Mouse (Mus musculus) kidney, adult 2 months (tissue): ENCODE data around the gene Tomm6. TPM values are rescaled to one million over a fixed set of nuclear protein-coding genes. Genes with fewer than 3 reads are reported as not detected.
"Not testable (repeated sequence)": the region's sequence is repeated elsewhere in the genome, so short reads cannot be mapped to it uniquely, and the experiment has no call there.

Experiments
- DNase-seq: peaks from one replicate; pipeline ENCODE4 v3.0.0; 2021
- H3K27ac ChIP-seq: fragments of 200-500 bp; 2 replicates; pipeline ENCODE4 v1.5.1; 2012; ENCODE audit warnings: low read depth, low read length, control low read depth, inconsistent platforms; ENCODE audit not compliant: insufficient read depth
- H3K27me3 ChIP-seq: fragments of 200-500 bp; replicated peaks from 2 replicates; pipeline ENCODE4 v1.6.1; 2012; ENCODE audit warnings: mild to moderate bottlenecking, moderate library complexity, low read length, inconsistent platforms; ENCODE audit not compliant: control insufficient read depth, insufficient read depth
- H3K36me3 ChIP-seq: fragments of 200-500 bp; 2 replicates; pipeline ENCODE4 v1.6.1; 2012; ENCODE audit warnings: mild to moderate bottlenecking, moderate library complexity, low read length, inconsistent platforms; ENCODE audit not compliant: control insufficient read depth, insufficient read depth
- H3K4me1 ChIP-seq: fragments of 200-500 bp; 2 replicates; pipeline ENCODE4 v1.6.1; 2011; ENCODE audit warnings: low read length; ENCODE audit not compliant: control insufficient read depth, insufficient read depth
- H3K4me3 ChIP-seq: fragments of 200-500 bp; 2 replicates; pipeline ENCODE4 v1.5.1; 2011; ENCODE audit warnings: mild to moderate bottlenecking, low read depth, low read length, control low read depth; ENCODE audit not compliant: insufficient read depth
- CTCF ChIP-seq: fragments of 200-500 bp; conservative IDR thresholded peaks from 2 replicates; pipeline ENCODE4 v1.5.1; 2011; ENCODE audit warnings: low read depth, mild to moderate bottlenecking, control low read depth, low read length, moderate library complexity, mixed read lengths; ENCODE audit not compliant: insufficient read depth, insufficient read length
- POLR2A ChIP-seq: fragments of 200-500 bp; IDR thresholded peaks from one replicate; pipeline ENCODE4 v1.6.1; 2011; ENCODE audit warnings: low read depth, low read length, control low read depth
- WGBS: fragments of 180-500 bp; shearing (Covaris S2); methylation state at CpG from one replicate; pipeline ENCODE4 v1.1.7; 2018; 5-methylcytosine and 5-hydroxymethylcytosine counted together
- polyA plus RNA-seq: library from polyadenylated mRNA; depleted of rRNA; stranded (reverse); fragments of >200 nt; gene quantifications from 2 replicates; pipeline ENCODE4 v1.2.3, GENCODE M21; 2012; rRNA removed

Gene Tomm6
- polyA plus RNA-seq, 1 experiment: 153 TPM

- Histone ChIP-seq H3K4me1 (no peaks in the 10 kb centered on the region), H3K4me3 (no peak overlapping the region), H3K27ac (no peak overlapping the region), H3K36me3 (no peaks in the 10 kb centered on the region), H3K27me3 (no peaks in the 10 kb centered on the region)
- WGBS: 81% methylated on average over 5 of the region's 5 CpGs
- DNase-seq: no peak
- no peak for TF ChIP-seq CTCF
- TF ChIP-seq POLR2A: no peak
Observed at GRCm38 (mm10) chr17:47655697-47656096, 32.5 kb downstream of the Tomm6 start.

GRCm38 (mm10) chr17:47654346-47654745 is 33.8 kb downstream of the Tomm6 start:
- not testable (repeated sequence) for DNase-seq, H3K4me3 ChIP-seq, H3K4me1 ChIP-seq, H3K27ac ChIP-seq, H3K36me3 ChIP-seq, H3K27me3 ChIP-seq
- WGBS: 93% methylated on average over 8 of the region's 8 CpGs

DNA sequence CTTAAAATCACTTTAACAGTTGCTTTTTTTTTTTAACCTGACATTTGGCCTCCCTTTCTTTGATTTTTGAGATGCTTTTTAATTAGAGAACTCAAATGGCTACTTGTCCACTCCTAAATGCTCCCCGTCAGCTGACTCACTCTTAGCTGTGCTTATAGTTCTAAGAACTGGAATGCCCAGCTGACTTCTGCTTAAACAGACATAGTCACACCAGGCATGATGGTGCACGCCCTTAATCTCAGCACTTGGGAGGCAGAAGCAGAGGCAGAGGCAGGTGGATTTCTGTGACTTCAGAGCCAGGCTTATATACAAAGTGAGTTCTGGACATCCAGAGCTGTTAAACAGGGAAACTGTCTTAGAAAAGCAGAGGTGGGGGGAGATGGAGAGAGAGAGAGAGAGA is 36.2 kb downstream of the Tomm6 start:
- H3K36me3 ChIP-seq: no peaks in the 10 kb centered on the region
- TF ChIP-seq POLR2A (no peak), CTCF (no peak)

GRCm38 (mm10) chr17:47648966-47649365 is 39.2 kb downstream of the Tomm6 start:
- no peak for DNase-seq
- Histone ChIP-seq H3K27me3 (no peaks in the 10 kb centered on the region), H3K4me1 (no peaks in the 10 kb centered on the region), H3K36me3 (no peaks in the 10 kb centered on the region), H3K4me3 (no peak overlapping the region), H3K27ac (no peak overlapping the region)
- 82% methylated on average over 4 of the region's 4 CpGs for WGBS
- TF ChIP-seq CTCF (no peak), POLR2A (no peak)

More for the DNA sequence above, 36.2 kb downstream of the Tomm6 start:
- H3K4me1 ChIP-seq: no peaks in the 10 kb centered on the region
- no peak overlapping the region for H3K4me3 ChIP-seq
- no peak overlapping the region for H3K27ac ChIP-seq
- DNase-seq: no peak
- no peaks in the 10 kb centered on the region for H3K27me3 ChIP-seq
- WGBS: 96% methylated on average over 2 of the region's 2 CpGs

GRCm38 (mm10) chr17:47646683-47647082 is 41.5 kb downstream of the Tomm6 start:
- H3K4me3 ChIP-seq: no peak overlapping the region
- WGBS: 85% methylated on average over 1 of the region's 1 CpGs
- H3K27me3 ChIP-seq: no peaks in the 10 kb centered on the region
- no peaks in the 10 kb centered on the region for H3K36me3 ChIP-seq
- TF ChIP-seq CTCF (peak; percentile 70), POLR2A (no peak)
- H3K27ac ChIP-seq: no peak overlapping the region
- H3K4me1 ChIP-seq: no peaks in the 10 kb centered on the region
- peak; percentile 85 for DNase-seq

DNA sequence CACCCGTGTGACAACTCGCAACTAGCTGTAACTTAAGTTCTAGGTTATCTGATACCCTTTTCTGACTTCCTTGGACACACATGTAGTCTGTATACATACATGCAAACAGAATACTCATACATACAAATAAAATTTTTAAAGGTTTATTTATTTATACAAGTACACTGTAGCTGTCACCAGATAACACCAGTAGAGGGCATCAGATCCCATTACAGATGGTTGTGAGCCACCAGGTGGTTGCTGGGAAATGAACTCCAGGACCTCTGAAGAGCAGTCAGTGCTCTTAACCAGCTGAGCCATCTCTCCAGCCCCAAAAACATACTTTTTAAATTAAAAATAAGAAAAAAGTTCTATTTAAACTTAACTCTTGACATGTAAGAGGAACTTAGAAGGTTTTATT is 45.2 kb downstream of the Tomm6 start:
- H3K27ac ChIP-seq: no peak overlapping the region
- no peaks in the 10 kb centered on the region for H3K4me1 ChIP-seq

More for the DNA sequence above, 45.2 kb downstream of the Tomm6 start:
- Histone ChIP-seq H3K27me3 (no peaks in the 10 kb centered on the region), H3K36me3 (no peaks in the 10 kb centered on the region), H3K4me3 (no peak overlapping the region)
- WGBS: 83% methylated on average over 2 of the region's 2 CpGs
- DNase-seq: peak; percentile 26
- TF ChIP-seq CTCF (0 out of 2 replicates have a peak, but pooled peaks have one; percentile 9), POLR2A (no peak)

Other genes starting within 250 kb of the Tomm6 start
- gene Taf8, start 186.1 kb downstream of the Tomm6 start, polyA plus RNA-seq: 22.9 and 23.7 TPM in 2 replicates
- 148 and 152 TPM in 2 replicates for gene Ccnd3, start 183.3 kb downstream of the Tomm6 start, polyA plus RNA-seq
- 7.9 and 8.3 TPM in 2 replicates for gene Bysl, start 76.9 kb downstream of the Tomm6 start, polyA plus RNA-seq
- 22.8 and 25.3 TPM in 2 replicates for gene Med20, start 76.8 kb downstream of the Tomm6 start, polyA plus RNA-seq
- gene Gm20517, start 76.8 kb downstream of the Tomm6 start, polyA plus RNA-seq: 0.45 and 0.64 TPM in 2 replicates
- 5.1 and 5.3 TPM in 2 replicates for gene Usp49, start 57.7 kb downstream of the Tomm6 start, polyA plus RNA-seq
- 28.9 and 39.5 TPM in 2 replicates for gene Frs3, start 644 bp upstream of the Tomm6 start, polyA plus RNA-seq
- gene Gm21981, start 6.1 kb upstream of the Tomm6 start, polyA plus RNA-seq: 1.1 and 2.1 TPM in 2 replicates
- gene Prickle4, start 6.3 kb upstream of the Tomm6 start, polyA plus RNA-seq: 7.0 and 9.0 TPM in 2 replicates
- gene Pgc, start 38.5 kb upstream of the Tomm6 start, polyA plus RNA-seq: 0.29 and 1.0 TPM in 2 replicates
- gene Tfeb, start 48.6 kb upstream of the Tomm6 start, polyA plus RNA-seq: 35.0 and 36.4 TPM in 2 replicates
- gene Mdfi, start 146.3 kb upstream of the Tomm6 start, polyA plus RNA-seq: 4.9 and 6.6 TPM in 2 replicates
- gene Foxp4, start 236.3 kb upstream of the Tomm6 start, polyA plus RNA-seq: 23.5 and 27.4 TPM in 2 replicates